Comparison of ENCODE assay signal across 7 mouse cellular contexts in genomic region chr6:72099281-72099680, GRCm38 (mm10). TPM values are rescaled to one million over a fixed set of nuclear protein-coding genes. Genes with fewer than 3 reads are reported as not detected.
DNase-seq lines count a peak whose midpoint lies in the region; ATAC-seq and TF ChIP-seq lines count a peak whose summit lies in the region.

No protein-coding gene starts in this region.

- H3K27me3 ChIP-seq in lung, embryonic 15.5 days: no peaks in the 10 kb centered on the region
- no peaks in the 10 kb centered on the region for H3K27me3 ChIP-seq in erythroblast, embryonic 14.5 days (ENCODE audit: control insufficient read depth)
- no peaks in the 10 kb centered on the region for H3K27me3 ChIP-seq in hindbrain, postnatal 0 days (ENCODE audit: insufficient read depth, low read length)
- H3K27me3 ChIP-seq in myocyte (ENCODE audit: control insufficient read depth, insufficient read depth, insufficient read length): no peaks in the 10 kb centered on the region

- no peak for DNase-seq in lung, postnatal 4 days
- DNase-seq in hindbrain, postnatal 0 days (ENCODE audit: low spot score): no peak
- DNase-seq in thymus, postnatal 25 days: no peak
- no peak for DNase-seq in gastrocnemius, adult 8-10 months (ENCODE audit: low spot score in 2 of 2)

- H3K4me2 ChIP-seq in lung, embryonic 15.5 days: peak overlapping the region; percentile 88
- H3K4me2 ChIP-seq in hindbrain, postnatal 0 days (ENCODE audit: low read depth, low read length): peak overlapping the region; percentile 84
- peak overlapping the region; percentile 81 for H3K4me2 ChIP-seq in myocyte (ENCODE audit: low read depth)

- no peak overlapping the region for H3K27ac ChIP-seq in lung, embryonic 15.5 days
- peak overlapping the region; percentile 5; the same call in 1 of the 2 replicates for H3K27ac ChIP-seq in hindbrain, postnatal 0 days

- WGBS in lung, embryonic 15.5 days: 64% methylated on average over 3 of the region's 3 CpGs
- WGBS in hindbrain, postnatal 0 days: 62% methylated on average over 3 of the region's 3 CpGs

- TF ChIP-seq CTCF in hindbrain, postnatal 0 days (IDR thresholded peaks at IDR 0.05; ENCODE audit: low read depth): no peak

- no peak overlapping the region for H3ac ChIP-seq in myocyte (ENCODE audit: control insufficient read depth, insufficient read length)

- H3K36me3 ChIP-seq in lung, embryonic 15.5 days: no peaks in the 10 kb centered on the region
- peaks cover 60% of the 10 kb centered on the region for H3K36me3 ChIP-seq in erythroblast, embryonic 14.5 days (ENCODE audit: control insufficient read depth)
- no peaks in the 10 kb centered on the region for H3K36me3 ChIP-seq in hindbrain, postnatal 0 days (ENCODE audit: insufficient read depth, low read length)
- H3K36me3 ChIP-seq in myocyte (ENCODE audit: control insufficient read depth, insufficient read depth): no peaks in the 10 kb centered on the region

- TF ChIP-seq POLR2A in myocyte (IDR thresholded peaks at IDR 0.05; ENCODE audit: insufficient read length, low read depth): no peak

- peaks cover 65% of the 10 kb centered on the region for H3K79me2 ChIP-seq in myocyte (ENCODE audit: control insufficient read depth, insufficient read depth)

- H3K9me3 ChIP-seq in lung, embryonic 15.5 days: no peaks in the 10 kb centered on the region
- H3K9me3 ChIP-seq in erythroblast, embryonic 14.5 days (ENCODE audit: control insufficient read depth, low read length): no peaks in the 10 kb centered on the region
- no peaks in the 10 kb centered on the region for H3K9me3 ChIP-seq in hindbrain, postnatal 0 days (ENCODE audit: low read length)

- peak overlapping the region; percentile 63; the same call in 1 of the 2 replicates for H3K4me3 ChIP-seq in lung, embryonic 15.5 days
- H3K4me3 ChIP-seq in erythroblast, embryonic 14.5 days (replicated peaks): peak overlapping the region; percentile 90
- peak overlapping the region; percentile 92 for H3K4me3 ChIP-seq in hindbrain, postnatal 0 days (ENCODE audit: low read length)
- H3K4me3 ChIP-seq in myocyte: peak overlapping the region; percentile 65

- no peak for ATAC-seq in lung, embryonic 15.5 days (ENCODE audit: borderline replicate concordance, extremely low read depth, low FRiP score, low TSS enrichment)
- no peak for ATAC-seq in hindbrain, postnatal 0 days

- peaks cover 55% of the 10 kb centered on the region for H3K4me1 ChIP-seq in lung, embryonic 15.5 days
- H3K4me1 ChIP-seq in erythroblast, embryonic 14.5 days (ENCODE audit: control insufficient read depth): peaks cover 78% of the 10 kb centered on the region
- peaks cover 12% of the 10 kb centered on the region for H3K4me1 ChIP-seq in hindbrain, postnatal 0 days (ENCODE audit: insufficient read depth, low read length)

- H3K9ac ChIP-seq in lung, embryonic 15.5 days: no peak overlapping the region
- peak overlapping the region; percentile 90 for H3K9ac ChIP-seq in hindbrain, postnatal 0 days (replicated peaks; ENCODE audit: low read length)

TF ChIP-seq in myocyte, 11 proteins besides CTCF, POLR2A, EP300 and RAD21:
- TF ChIP-seq E2F4 (IDR thresholded peaks at IDR 0.05; ENCODE audit: insufficient read depth): no peak
- no peak for TF ChIP-seq TCF3 (IDR thresholded peaks at IDR 0.05; ENCODE audit: insufficient read length, low read depth)
- no peak for TF ChIP-seq USF1 (IDR thresholded peaks at IDR 0.05; ENCODE audit: low read depth)
- peak in 1 of 3 experiments; percentile 44 for TF ChIP-seq MYOG (IDR thresholded peaks at IDR 0.05; ENCODE audit: control insufficient read depth in 1 of 3, insufficient read depth in 1 of 3, insufficient read length in 2 of 3, low read depth in 2 of 3)
- TF ChIP-seq MYOD1 (IDR thresholded peaks at IDR 0.05; ENCODE audit: control insufficient read depth in 1 of 3, insufficient read length in 2 of 3, low read depth in 2 of 3): peak in 2 of 3 experiments; percentile 68 to 71

RNA-seq across cellular contexts. Expression of gene St3gal5, which starts 1.9 kb away (rescaled TPM):
- polyA plus RNA-seq in lung, embryonic 15.5 days (2015; fragmentation: Nextera tagmentation; extraction: Ambion mirVana): 40.5 and 42.1 TPM in 2 replicates
- polyA plus RNA-seq in erythroblast, embryonic 14.5 days (2012): 56.8 and 56.9 TPM in 2 replicates
- total RNA-seq in hindbrain, postnatal 0 days (2014; rRNA removed): 23.5 and 28.8 TPM in 2 replicates
- 59.1 and 59.8 TPM in 2 replicates for polyA plus RNA-seq in hindbrain, postnatal 0 days (2015; fragmentation: Nextera tagmentation; extraction: Ambion mirVana)
- polyA plus RNA-seq in myocyte (2012; fragmentation: generic; extraction: Trizol): 94.5 TPM
- total RNA-seq in gastrocnemius, adult 8-10 months (2022): 10 to 100 TPM; 48.5 to 85.9 (median 71.1) TPM
